Mouse (Mus musculus) lung, adult 10 weeks (tissue): ENCODE measurements around the gene Ccdc18. TPM values are rescaled to one million over a fixed set of nuclear protein-coding genes. Genes with fewer than 3 reads are reported as not detected.

Experiments used
- polyA plus RNA-seq: library from polyadenylated mRNA; stranded (reverse); fragments of 350-450 nt; fragmentation: Illumina TruSeq; extraction: RNeasy Lipid Tissue Mini Kit (QIAGEN cat#74804); gene quantifications from one replicate; pipeline ENCODE4 v1.2.3, GENCODE M21; 2014; ENCODE audit warnings: low read depth, low replicate concordance; ENCODE audit not compliant: insufficient read depth

Ccdc18 gene
- 0.11 TPM for polyA plus RNA-seq

DNA sequence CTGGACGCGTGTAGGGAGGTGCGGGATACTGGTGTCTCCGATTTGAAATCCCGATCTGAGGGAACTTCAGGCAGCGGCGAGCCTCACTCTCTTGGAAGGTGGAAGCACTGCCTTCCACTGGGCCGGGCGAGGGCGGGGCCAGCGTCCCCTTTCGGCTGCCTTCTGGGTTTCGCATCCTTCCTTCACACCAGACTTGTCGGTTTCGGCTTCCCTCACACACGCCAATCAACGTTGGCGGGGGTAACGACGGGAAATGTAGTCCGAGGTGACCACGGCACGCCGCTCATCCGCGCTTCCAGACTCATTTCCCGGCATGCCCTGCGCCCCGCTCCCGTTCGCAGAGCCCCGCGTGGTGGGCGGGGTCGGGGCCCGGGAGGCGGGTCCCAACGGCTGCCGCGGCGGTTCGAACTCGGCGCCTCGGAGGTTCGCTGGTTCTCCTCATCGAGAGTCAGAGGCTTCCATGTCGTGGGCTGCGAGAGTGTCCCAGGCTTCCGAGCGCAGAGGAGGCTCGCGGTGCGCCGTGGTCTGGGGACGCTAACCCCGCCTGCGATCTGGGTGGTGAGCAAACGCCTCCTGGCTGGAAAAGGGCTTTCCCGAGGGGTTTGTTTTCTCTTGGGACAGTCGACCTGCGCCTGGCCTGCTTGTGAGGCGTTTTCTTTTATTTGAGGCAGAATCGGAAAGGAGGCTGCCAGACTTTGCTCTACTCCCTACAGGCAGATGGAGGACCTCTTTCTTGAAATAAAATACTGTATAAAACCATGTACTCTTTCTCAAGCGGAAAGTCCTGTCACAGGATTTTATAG is at the start of gene Ccdc18, which contains the start of gene Tmed5:
Ccdc18 (plus strand) TSS at position 435 of the 803 bp plus-strand sequence.
Tmed5 (minus strand) TSS at position 180 of the 803 bp plus-strand sequence.

GRCm38 (mm10) chr5:108268127-108269062 is 135.7 kb downstream of the Ccdc18 start, which contains the start of gene Dr1:
TSS of gene Dr1 (plus strand) at chr5:108268897.

Other genes starting within 250 kb of the Ccdc18 start
- 710 TPM for gene Rpl5, start 232.4 kb upstream of the Ccdc18 start, polyA plus RNA-seq
- gene Fam69a, start 145.8 kb upstream of the Ccdc18 start, polyA plus RNA-seq, result 20.5 TPM
- 7.0 TPM for gene Mtf2, start 67.2 kb upstream of the Ccdc18 start, polyA plus RNA-seq
- 25.3 TPM for gene Tmed5, start 255 bp upstream of the Ccdc18 start, polyA plus RNA-seq
- gene Dr1, start 136.0 kb downstream of the Ccdc18 start, polyA plus RNA-seq, result 22.6 TPM
- 4.5 TPM for gene Pigg, start 179.7 kb downstream of the Ccdc18 start, polyA plus RNA-seq
- 0.82 TPM for gene Gm42517, start 235.0 kb downstream of the Ccdc18 start, polyA plus RNA-seq